Mouse (Mus musculus) midbrain, embryonic 13.5 days (tissue): ENCODE measurements around the gene Creb3l1. TPM values are rescaled to one million over a fixed set of nuclear protein-coding genes. Genes with fewer than 3 reads are reported as not detected.

Experiments
- ATAC-seq: fragments of 200-750 bp; cut with Nextera tagmentation; 2 replicates; pipeline ENCODE4 v1.8.0; 2017; ENCODE audit warnings: mild to moderate bottlenecking, moderate TSS enrichment, moderate library complexity
- H3K27ac ChIP-seq: fragments of 300-500 bp; sonication (generic); 2 replicates; pipeline ENCODE4 v1.5.1; 2015; ENCODE audit warnings: inconsistent platforms, mild to moderate bottlenecking, moderate library complexity
- H3K27me3 ChIP-seq: fragments of 300-500 bp; sonication (generic); 2 replicates; pipeline ENCODE4 v1.6.1; 2015; ENCODE audit warnings: mild to moderate bottlenecking, inconsistent platforms
- H3K36me3 ChIP-seq: fragments of 300-500 bp; sonication (generic); 2 replicates; pipeline ENCODE4 v1.6.1; 2015; ENCODE audit warnings: mild to moderate bottlenecking, inconsistent platforms
- H3K4me1 ChIP-seq: fragments of 300-500 bp; sonication (generic); replicated peaks from 2 replicates; pipeline ENCODE4 v1.6.1; 2015; ENCODE audit warnings: inconsistent platforms
- H3K4me2 ChIP-seq: fragments of 300-500 bp; sonication (generic); replicated peaks from 2 replicates; pipeline ENCODE4 v1.6.1; 2015; ENCODE audit warnings: moderate library complexity, mild to moderate bottlenecking, inconsistent platforms
- H3K4me3 ChIP-seq: fragments of 300-500 bp; sonication (generic); replicated peaks from 2 replicates; pipeline ENCODE4 v1.5.1; 2015; ENCODE audit warnings: mild to moderate bottlenecking, inconsistent platforms
- H3K9ac ChIP-seq: fragments of 300-500 bp; sonication (generic); replicated peaks from 2 replicates; pipeline ENCODE4 v1.6.1; 2015; ENCODE audit warnings: mild to moderate bottlenecking, inconsistent platforms
- H3K9me3 ChIP-seq: fragments of 300-500 bp; sonication (generic); 2 replicates; pipeline ENCODE4 v1.6.1; 2016; ENCODE audit warnings: mild to moderate bottlenecking, inconsistent platforms
- WGBS: fragments of 180-500 bp; shearing (Covaris S2); methylation state at CpG from one replicate; pipeline ENCODE4 v1.1.7; 2015; 5-methylcytosine and 5-hydroxymethylcytosine counted together
- polyA plus RNA-seq: library from polyadenylated mRNA; unstranded; fragments of >200 nt; fragmentation: Nextera tagmentation; extraction: Ambion mirVana; gene quantifications from 2 replicates; pipeline ENCODE4 v1.2.1, GENCODE M21; 2015

The Creb3l1 gene
- polyA plus RNA-seq, 1 experiment from 2014 or later: 1.2 TPM

DNA sequence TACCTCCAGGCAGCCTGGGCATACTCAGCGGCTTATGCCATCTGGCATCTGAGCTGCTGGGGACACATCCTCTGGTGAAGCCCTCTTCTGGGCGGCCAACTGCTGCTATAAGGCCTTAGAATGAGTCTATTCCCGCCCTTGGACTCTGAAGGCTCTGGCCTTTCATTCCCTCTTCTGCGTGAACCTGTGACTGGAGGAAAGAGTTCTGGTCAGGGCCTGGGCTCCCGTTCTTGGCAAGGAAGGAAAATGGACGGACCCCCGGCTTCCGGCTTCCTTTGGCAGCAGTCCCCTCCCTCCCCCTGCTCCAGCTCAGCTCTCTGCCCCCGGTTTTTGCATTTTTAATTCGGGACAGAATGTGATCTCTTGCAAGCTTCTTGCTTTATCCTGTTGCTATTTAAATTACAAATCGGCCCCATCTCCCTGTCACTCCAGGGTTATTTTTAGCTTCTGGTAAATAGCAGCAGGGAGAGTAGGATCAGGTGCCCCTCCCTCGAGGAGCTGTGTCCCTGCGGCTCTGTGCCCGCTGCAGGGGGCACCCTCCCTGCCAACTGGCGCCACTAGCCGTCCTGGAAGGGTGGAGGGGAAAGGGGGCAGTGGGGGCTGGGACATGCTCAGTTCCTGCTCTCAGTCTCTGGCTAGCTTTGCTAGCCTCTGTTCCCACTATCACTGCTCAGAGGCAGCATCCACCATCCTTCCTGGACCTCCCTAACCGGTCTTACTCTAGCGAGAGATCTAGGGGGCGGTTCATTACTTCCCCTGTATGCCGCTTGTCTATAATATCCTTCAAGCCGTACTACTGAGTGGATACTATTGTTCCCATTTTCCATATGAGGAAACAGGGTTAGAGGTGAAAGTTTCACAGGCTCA is 52.8 kb downstream of the Creb3l1 start:
- Histone ChIP-seq H3K27ac (peak overlapping the region; percentile 51), H3K27me3 (peaks cover 59% of the 10 kb centered on the region), H3K36me3 (no peaks in the 10 kb centered on the region), H3K4me2 (peak overlapping the region; percentile 38), H3K4me1 (peaks cover 37% of the 10 kb centered on the region), H3K9me3 (no peaks in the 10 kb centered on the region), H3K4me3 (no peak overlapping the region), H3K9ac (0 out of 2 replicates have a peak overlapping the region, but pooled peaks have one; percentile 28)
- WGBS: 14% methylated on average over 21 of the region's 21 CpGs
- ATAC-seq: 0 out of 2 replicates have a peak, but pooled peaks have one; percentile 46

DNA sequence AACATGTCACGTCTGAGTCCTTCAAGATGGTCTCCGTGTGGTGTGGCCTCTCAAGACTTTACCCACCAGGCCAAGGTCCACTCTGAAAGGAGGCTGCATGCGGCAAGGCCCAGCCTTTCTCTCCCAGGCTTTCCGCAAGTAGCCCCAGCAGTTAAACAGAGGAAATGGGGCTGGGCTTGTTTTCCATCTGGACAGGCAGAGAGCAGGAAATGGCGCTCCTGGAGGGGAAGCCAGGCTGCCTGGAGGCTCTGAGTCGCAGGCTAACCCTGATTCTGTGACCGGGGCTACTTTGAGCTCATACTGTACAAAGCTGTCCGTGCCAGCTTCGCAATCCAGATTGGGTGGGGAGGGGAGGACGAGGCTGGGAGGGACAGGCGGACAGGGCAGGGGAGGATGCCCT is 56.3 kb downstream of the Creb3l1 start:
- no peak overlapping the region for H3K27ac ChIP-seq
- 72% methylated on average over 11 of the region's 11 CpGs for WGBS
- no peak overlapping the region for H3K4me2 ChIP-seq
- H3K4me3 ChIP-seq: no peak overlapping the region
- H3K9ac ChIP-seq: no peak overlapping the region; the same call in 1 of the 2 replicates
- no peak for ATAC-seq
- peaks cover 28% of the 10 kb centered on the region for H3K4me1 ChIP-seq
- no peaks in the 10 kb centered on the region for H3K36me3 ChIP-seq
- H3K27me3 ChIP-seq: peaks cover 45% of the 10 kb centered on the region
- H3K9me3 ChIP-seq: no peaks in the 10 kb centered on the region

DNA sequence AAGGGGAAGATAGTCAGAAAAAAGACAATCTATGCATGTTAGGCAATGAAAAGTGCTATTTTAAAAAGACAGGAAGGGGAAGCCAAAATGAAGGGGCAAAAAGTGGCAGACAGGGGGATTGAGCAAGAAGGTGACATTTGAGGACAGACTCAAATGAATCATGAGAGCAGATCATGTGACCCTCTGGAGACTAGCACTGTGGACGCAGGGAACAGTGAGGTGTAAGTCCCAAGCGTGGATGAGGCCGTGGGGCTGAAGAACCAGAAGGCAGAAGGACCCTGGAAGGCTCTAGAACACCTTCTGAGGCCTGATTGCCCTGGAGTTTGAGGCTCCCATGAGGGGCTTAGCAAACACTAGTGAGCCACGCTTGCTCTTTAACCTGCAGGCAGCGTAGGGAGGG is 57.9 kb downstream of the Creb3l1 start:
- Histone ChIP-seq H3K27me3 (peaks cover 31% of the 10 kb centered on the region), H3K9ac (no peak overlapping the region), H3K4me3 (no peak overlapping the region), H3K9me3 (no peaks in the 10 kb centered on the region), H3K4me2 (no peak overlapping the region), H3K27ac (no peak overlapping the region), H3K4me1 (peaks cover 29% of the 10 kb centered on the region), H3K36me3 (no peaks in the 10 kb centered on the region)
- WGBS: 76% methylated on average over 5 of the region's 5 CpGs
- no peak for ATAC-seq

DNA sequence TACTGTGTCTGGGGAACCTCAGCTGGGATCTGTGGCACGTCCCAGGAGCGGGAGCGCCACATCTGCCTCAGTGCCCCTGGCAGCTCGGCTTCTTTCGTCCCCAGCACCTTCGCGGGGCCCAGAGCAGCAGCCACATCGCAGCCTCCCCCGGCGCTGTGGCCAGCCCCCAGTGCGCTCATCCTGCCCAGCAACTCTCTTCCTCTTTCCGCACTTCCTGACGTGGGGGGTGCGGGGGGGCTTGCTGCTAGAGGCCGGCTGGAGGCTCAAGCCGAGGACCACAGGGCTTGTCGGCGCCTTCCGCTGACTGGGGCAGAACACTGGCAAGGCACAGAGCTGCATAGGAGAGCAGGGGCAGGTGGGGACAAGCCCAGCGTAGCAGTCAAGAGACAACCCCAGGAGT is 58.9 kb downstream of the Creb3l1 start:
- WGBS: 17% methylated on average over 20 of the region's 20 CpGs
- Histone ChIP-seq H3K9ac (no peak overlapping the region; the same call in 1 of the 2 replicates), H3K4me1 (peaks cover 23% of the 10 kb centered on the region), H3K9me3 (no peaks in the 10 kb centered on the region), H3K27me3 (peaks cover 28% of the 10 kb centered on the region), H3K4me3 (no peak overlapping the region), H3K4me2 (no peak overlapping the region), H3K36me3 (no peaks in the 10 kb centered on the region), H3K27ac (0 out of 2 replicates have a peak overlapping the region, but pooled peaks have one; percentile 11)
- ATAC-seq: no peak

DNA sequence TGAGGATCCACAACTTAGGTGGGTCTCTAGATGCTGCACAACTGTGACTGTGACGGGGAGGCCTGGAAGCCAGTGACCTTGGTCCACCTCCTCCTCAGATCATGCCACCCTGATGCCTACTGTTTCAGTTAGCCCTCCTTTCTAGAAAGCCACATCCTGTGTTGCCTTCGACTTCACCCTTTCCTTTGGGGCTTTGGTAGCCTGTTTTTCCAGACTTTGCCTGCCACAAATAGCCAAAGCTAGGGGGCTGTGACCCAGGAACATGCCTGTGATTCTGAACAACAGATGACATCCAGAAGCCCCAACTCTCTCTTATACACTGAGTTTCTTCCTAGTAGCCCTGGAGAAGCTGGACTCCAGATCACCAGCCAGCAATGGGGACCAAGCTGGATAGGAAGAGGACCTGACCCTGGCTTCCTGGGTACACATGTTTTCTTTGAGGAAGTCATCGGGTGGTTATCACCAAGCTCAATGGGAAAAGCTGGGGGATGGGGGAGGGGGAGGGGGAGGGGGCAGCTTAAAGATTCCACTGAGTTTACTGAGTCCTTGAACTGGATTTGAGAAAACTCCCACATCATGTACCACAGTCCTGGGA is 59.6 kb downstream of the Creb3l1 start:
- 78% methylated on average over 3 of the region's 3 CpGs for WGBS
- Histone ChIP-seq H3K27ac (no peak overlapping the region), H3K27me3 (peaks cover 28% of the 10 kb centered on the region), H3K4me3 (no peak overlapping the region), H3K4me1 (peaks cover 29% of the 10 kb centered on the region), H3K36me3 (no peaks in the 10 kb centered on the region), H3K4me2 (no peak overlapping the region), H3K9ac (no peak overlapping the region), H3K9me3 (no peaks in the 10 kb centered on the region)
- no peak for ATAC-seq

DNA sequence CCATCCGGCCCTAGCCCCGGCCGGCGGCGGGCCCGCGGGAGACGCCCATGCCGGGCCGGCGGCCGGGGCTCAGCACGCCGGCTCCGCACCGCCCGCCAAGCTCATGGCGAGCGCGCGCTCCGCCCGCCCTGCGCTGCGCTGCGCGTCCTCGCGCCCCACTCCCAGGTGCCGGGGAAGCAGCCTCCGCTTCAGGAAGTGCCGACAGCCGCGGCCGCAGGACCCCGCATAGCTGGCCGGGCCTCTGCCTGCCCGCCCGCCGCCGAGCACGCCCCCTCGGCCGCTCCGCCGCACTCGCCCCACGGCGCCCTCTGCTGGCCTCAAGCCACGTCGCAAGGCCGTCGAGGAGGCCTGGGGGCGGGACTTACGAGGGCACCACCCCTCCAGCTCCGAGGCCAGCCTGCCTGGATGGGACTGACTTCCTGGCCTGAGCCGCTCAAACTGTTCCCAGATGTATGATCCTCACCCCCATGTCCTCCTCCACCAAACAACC is 60.8 kb downstream of the Creb3l1 start:
- Histone ChIP-seq H3K27ac (peak overlapping the region; percentile 82), H3K27me3 (peaks cover 22% of the 10 kb centered on the region), H3K4me1 (peaks cover 39% of the 10 kb centered on the region), H3K9me3 (no peaks in the 10 kb centered on the region), H3K4me2 (peak overlapping the region; percentile 91), H3K36me3 (no peaks in the 10 kb centered on the region), H3K9ac (peak overlapping the region; percentile 91), H3K4me3 (peak overlapping the region; percentile 86)
- peak; percentile 96 for ATAC-seq
- under 1% methylated on average over 49 of the region's 57 CpGs for WGBS

DNA sequence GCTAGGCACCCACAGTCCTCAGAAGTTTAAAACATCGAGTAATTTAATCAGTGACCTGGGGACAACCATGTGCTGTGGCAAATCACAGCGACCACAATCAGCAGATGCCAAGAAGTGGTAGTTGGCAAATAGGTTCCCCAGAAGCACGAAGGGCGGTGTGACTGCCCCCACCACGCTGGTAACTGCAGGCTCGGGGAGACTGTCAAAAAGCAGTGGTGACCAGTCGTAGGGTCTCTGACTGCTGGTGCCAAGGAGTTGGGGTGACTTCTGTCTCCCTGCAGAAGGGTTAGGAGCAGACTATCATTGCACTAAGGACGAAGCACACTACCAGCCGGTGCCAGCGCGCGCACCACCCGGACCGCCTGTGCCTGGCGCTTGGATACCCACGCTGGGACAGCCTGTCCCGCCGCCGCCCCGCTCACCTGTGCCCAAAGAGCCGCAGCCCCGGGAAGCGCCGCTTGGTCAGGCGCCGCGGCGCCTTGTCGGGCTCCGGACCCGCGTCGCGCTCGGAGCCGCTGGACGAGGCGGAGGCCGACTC is 61.4 kb downstream of the Creb3l1 start:
- Histone ChIP-seq H3K9ac (peak overlapping the region; percentile 91), H3K36me3 (no peaks in the 10 kb centered on the region), H3K4me2 (peak overlapping the region; percentile 91), H3K9me3 (no peaks in the 10 kb centered on the region), H3K27ac (peak overlapping the region; percentile 82), H3K4me1 (peaks cover 41% of the 10 kb centered on the region), H3K4me3 (peak overlapping the region; percentile 86), H3K27me3 (peaks cover 22% of the 10 kb centered on the region)
- ATAC-seq: peak; percentile 69; the same call in 1 of the 2 replicates
- under 1% methylated on average over 37 of the region's 39 CpGs for WGBS

DNA sequence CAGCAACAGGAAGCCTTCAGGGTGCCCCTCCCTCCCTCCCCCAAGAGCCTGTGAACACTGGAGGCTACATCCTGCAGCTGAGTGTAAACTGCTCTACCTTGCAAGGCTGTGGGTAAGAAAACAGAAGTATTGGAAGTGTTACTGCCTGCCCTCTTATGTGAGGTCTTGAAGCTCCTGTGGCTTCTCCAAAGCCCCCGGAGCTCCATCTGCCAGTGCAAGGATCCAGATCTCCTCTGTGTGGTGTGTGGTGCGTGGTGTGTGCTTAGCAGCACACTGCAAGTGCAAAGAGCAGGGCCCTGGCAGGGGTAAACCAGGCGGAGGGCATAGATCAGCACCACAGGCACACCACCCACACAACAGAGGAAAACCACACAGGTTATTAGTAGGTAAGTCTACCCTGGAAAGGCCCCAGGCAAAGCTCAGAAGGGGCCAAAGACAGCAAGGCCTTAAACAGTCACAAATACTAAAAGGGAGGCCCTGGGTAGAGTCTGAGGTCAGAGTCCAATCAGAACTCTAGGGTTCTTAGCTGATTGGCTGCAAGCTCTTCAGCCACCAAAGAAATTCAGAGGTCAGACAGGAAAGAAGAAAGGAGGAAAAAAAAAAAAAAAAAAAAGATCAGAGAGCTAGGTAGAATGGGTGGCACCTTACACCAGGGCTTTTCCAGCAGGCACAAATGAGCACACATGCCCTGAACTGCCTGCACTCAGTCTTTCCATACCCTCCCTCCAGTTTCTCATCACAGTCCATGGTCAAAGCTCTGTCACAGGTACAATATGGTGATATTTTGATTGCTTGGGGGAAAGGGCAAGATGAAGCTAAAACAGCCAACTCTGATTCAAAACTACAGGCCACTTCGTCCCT is 62.2 kb downstream of the Creb3l1 start:
- Histone ChIP-seq H3K27ac (no peak overlapping the region), H3K4me2 (peak overlapping the region; percentile 91), H3K4me1 (peaks cover 49% of the 10 kb centered on the region), H3K36me3 (no peaks in the 10 kb centered on the region), H3K9me3 (no peaks in the 10 kb centered on the region), H3K9ac (peak overlapping the region; percentile 91), H3K27me3 (peaks cover 22% of the 10 kb centered on the region), H3K4me3 (peak overlapping the region; percentile 86)
- 79% methylated on average over 4 of the region's 4 CpGs for WGBS
- ATAC-seq: no peak

DNA sequence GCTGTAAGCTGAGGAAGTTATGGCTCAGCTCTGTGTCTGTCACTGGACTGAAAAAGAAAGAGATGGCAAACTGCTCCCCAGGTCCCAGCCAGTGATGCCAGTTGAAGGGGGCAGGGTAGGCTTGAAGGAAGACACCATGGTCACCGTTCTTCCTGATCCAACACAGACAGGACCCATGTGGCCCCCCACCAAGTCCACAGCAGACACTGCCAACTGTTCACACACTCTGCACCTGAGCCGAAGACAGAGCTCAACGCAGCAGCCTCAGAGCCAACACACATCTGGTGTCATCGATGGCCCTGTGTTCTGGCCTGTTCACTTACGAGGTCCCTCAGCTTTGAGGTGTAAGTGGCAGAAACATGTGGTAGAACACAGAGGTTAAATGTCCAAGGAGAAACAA is 63.8 kb downstream of the Creb3l1 start:
- no peak overlapping the region for H3K9ac ChIP-seq
- H3K4me2 ChIP-seq: no peak overlapping the region
- 94% methylated on average over 5 of the region's 5 CpGs for WGBS
- H3K4me1 ChIP-seq: peaks cover 52% of the 10 kb centered on the region
- no peak overlapping the region for H3K4me3 ChIP-seq
- H3K9me3 ChIP-seq: no peaks in the 10 kb centered on the region
- no peak overlapping the region for H3K27ac ChIP-seq
- no peak for ATAC-seq
- H3K27me3 ChIP-seq: peaks cover 10% of the 10 kb centered on the region
- H3K36me3 ChIP-seq: no peaks in the 10 kb centered on the region

DNA sequence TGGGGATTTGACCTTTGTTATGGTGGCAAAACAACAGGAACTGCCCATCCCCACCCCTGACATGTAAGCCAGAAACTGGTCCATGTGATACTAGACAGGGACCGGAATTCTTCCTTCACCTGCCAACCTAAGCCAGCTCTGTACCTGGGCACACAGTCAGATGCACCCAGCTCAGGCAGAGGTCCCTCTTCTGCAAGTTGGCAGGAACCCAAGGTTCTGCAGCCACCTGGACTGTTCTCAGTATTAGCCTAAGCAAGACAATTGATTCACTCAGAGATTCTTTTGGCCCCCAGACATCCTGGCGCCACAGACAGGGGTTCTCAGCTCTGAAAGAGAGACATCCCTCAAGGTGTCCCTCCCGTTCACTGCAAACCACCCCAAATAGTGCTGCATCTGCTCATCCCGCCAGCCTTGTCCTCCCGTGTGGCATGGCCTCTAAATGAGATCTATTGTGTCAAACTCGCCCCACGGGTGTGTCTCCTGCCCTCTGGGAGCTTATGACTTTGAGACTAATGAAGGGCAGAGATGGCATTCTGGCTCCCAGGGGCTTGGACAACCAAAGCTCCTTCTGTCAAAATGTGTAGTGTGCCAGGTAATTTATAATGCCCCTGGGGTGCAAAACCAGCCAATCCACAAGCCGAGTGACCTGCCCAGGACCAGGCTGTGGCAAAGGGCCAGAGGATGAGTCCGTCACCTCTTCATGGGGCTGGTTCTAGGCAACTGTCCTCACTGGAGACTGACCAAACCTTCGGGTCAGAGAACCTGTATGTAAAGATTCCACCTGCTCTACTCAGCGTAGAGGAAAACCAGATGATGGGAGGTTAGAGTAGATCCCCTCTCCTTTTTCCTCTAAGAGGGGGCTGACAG is 64.5 kb downstream of the Creb3l1 start:
- H3K4me1 ChIP-seq: peaks cover 48% of the 10 kb centered on the region
- H3K9me3 ChIP-seq: no peaks in the 10 kb centered on the region
- H3K4me3 ChIP-seq: no peak overlapping the region
- H3K36me3 ChIP-seq: no peaks in the 10 kb centered on the region
- H3K27me3 ChIP-seq: peaks cover 3% of the 10 kb centered on the region; the same call in 1 of the 2 replicates
- WGBS: 74% methylated on average over 11 of the region's 11 CpGs
- no peak overlapping the region for H3K9ac ChIP-seq
- no peak overlapping the region for H3K4me2 ChIP-seq
- no peak overlapping the region for H3K27ac ChIP-seq
- ATAC-seq: no peak
